Mouse (Mus musculus) liver, postnatal 0 days (tissue): Measurements from ENCODE around the gene Tubb2a.

Source experiments
- CTCF ChIP-seq: sonication (generic); IDR thresholded peaks from 2 replicates; pipeline ENCODE4 v1.5.1; 2016; ENCODE audit warnings: antibody characterized with exemption, low read depth
- EP300 ChIP-seq: IDR thresholded peaks from 2 replicates; pipeline ENCODE4 v1.6.1; 2016; ENCODE audit warnings: antibody characterized with exemption, low read depth, mild to moderate bottlenecking

DNA sequence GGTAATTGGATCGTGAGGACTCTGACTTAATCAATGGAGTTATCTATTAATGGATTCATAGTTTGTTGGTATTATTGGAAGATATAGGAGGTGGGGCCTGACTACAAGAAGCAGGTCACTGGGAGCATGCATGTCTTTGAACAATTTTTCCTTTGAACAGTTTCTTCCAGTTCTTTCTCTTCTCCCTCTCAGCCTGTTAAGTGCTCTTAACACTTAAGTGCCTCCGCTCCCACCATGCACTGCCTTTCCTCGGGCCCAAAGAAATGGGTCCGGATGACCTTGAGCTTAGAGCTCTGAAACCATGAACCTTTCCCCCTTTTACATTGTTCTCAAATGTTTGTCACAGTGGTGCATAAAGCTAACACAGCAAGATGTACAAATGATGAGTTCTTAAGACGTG is 41.1 kb downstream of the Tubb2a start:
- TF ChIP-seq CTCF (no peak), EP300 (no peak)
